In the genomic region with DNA sequence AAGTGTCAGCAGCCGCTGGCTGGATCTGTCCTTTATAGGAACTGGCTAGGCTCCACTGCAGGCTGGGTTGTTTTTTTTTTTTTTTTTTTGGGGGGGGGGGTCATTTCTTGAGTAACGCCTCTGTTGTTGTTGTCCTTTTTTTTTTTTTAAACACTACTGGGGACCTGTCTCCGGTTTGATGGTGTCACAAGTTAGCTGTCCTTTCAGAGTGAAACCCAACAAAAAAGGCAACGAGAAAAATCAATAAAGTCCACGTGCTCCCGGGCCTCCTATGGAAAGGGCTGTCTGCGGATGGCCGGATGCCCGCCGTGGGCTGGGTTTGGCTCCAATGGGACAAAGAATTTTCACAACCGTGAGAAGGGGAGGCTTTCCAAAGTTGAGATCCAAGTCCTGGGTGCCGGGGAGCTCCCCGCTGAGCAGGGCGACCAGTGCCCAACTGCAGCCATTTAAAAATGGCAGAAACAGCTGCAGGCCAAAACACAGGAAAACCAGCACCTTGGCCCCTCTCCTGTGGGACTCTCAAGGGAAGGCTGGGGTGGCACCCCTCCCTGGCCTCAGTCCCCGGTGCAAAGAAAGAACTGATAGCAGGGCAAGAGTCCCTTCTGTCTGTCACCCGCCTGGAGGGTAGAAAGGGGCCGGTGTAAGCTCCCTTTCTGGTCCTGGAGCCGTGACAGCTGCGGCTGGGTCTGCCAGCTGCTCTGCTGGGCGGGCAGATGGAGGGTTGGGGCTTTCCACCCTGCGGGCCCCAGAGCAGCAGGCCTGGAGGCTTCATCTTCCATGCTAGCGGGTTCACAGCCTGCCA, we compare ENCODE assay signal across 7 mouse cellular contexts. TPM values are rescaled to one million over a fixed set of nuclear protein-coding genes. Genes with fewer than 3 reads are reported as not detected.
DNase-seq lines count a peak whose midpoint lies in the region; ATAC-seq and TF ChIP-seq lines count a peak whose summit lies in the region.

No protein-coding gene starts in this region.

- peak; percentile 33 for ATAC-seq in common myeloid progenitor, adult 5-6 weeks (replicated peaks; ENCODE audit: low read depth, poor library complexity, severe bottlenecking)
- peak; percentile 60 for ATAC-seq in midbrain, embryonic 11.5 days (ENCODE audit: low FRiP score)

- H3K4me3 ChIP-seq in midbrain, embryonic 11.5 days (ENCODE audit: low read depth, low read length): peak overlapping the region; percentile 83
- H3K4me3 ChIP-seq in small intestine, adult 2 months (ENCODE audit: low read depth, low read length): peak overlapping the region; percentile 99

- peak overlapping the region; percentile 98 for H3K27ac ChIP-seq in midbrain, embryonic 11.5 days (ENCODE audit: low read depth, low read length)
- peak overlapping the region; percentile 42 for H3K27ac ChIP-seq in small intestine, adult 2 months (ENCODE audit: insufficient read depth, low read depth, low read length)

- peak overlapping the region; percentile 94 for H3K4me2 ChIP-seq in midbrain, embryonic 11.5 days

- TF ChIP-seq CTCF in small intestine, adult 2 months (IDR thresholded peaks at IDR 0.05; ENCODE audit: extremely low read depth, insufficient read length, insufficient replicate concordance, low read depth, low read length): 0 out of 2 replicates have a peak, but pooled peaks have one; percentile 2

- WGBS in midbrain, embryonic 11.5 days: 1% methylated on average over 22 of the region's 22 CpGs
- 5% methylated on average over 22 of the region's 22 CpGs for WGBS in small intestine, adult 2 months

- no peaks in the 10 kb centered on the region for H3K36me3 ChIP-seq in midbrain, embryonic 11.5 days (ENCODE audit: control insufficient read depth, insufficient read depth, low read length)
- no peaks in the 10 kb centered on the region for H3K36me3 ChIP-seq in small intestine, adult 2 months (ENCODE audit: control insufficient read depth, insufficient read depth, low read length)

- peaks cover 22% of the 10 kb centered on the region for H3K4me1 ChIP-seq in midbrain, embryonic 11.5 days (ENCODE audit: control insufficient read depth, insufficient read depth, low read length)
- H3K4me1 ChIP-seq in small intestine, adult 2 months (ENCODE audit: control insufficient read depth, insufficient read depth, insufficient read length, low read length): peaks cover 13% of the 10 kb centered on the region

- DNase-seq in adrenal gland, adult 2 months: peak; percentile 79
- DNase-seq in gastrocnemius, postnatal 10 days: peak; percentile 83
- peak; percentile 41 for DNase-seq in induced T-regulatory cell, adult 2 months (ENCODE audit: low read depth)
- DNase-seq in left cerebral cortex, postnatal 4 days: peak; percentile 96
- peak; percentile 97 for DNase-seq in midbrain, embryonic 11.5 days (ENCODE audit: low spot score, missing footprints)

- no peaks in the 10 kb centered on the region for H3K27me3 ChIP-seq in midbrain, embryonic 11.5 days (ENCODE audit: control insufficient read depth, insufficient read depth, low read length)
- H3K27me3 ChIP-seq in small intestine, adult 2 months (ENCODE audit: control insufficient read depth, insufficient read depth, low read length): no peaks in the 10 kb centered on the region

- intact Hi-C loops in left cerebral cortex, postnatal 4 days (cut with DNase I): loop anchor here (10.0 kb wide), 2 partner anchors 61 to 91 kb away; partner anchors contain the start of gene Wdr66

- no peaks in the 10 kb centered on the region for H3K9me3 ChIP-seq in midbrain, embryonic 11.5 days (ENCODE audit: control insufficient read depth, low read length)

- no peak for TF ChIP-seq POLR2A in small intestine, adult 2 months (IDR thresholded peaks at IDR 0.05; ENCODE audit: low read depth, low read length)

- H3K9ac ChIP-seq in midbrain, embryonic 11.5 days (ENCODE audit: low read length): peak overlapping the region; percentile 98

RNA-seq across cellular contexts. Expression of gene Bcl7a, which starts 2.4 kb away (rescaled TPM):
- total RNA-seq in adrenal gland, adult 2 months (2021): 10 to 100 TPM in 1 of 2 experiments, 1 to 10 TPM in 1; 6.1 to 11.2 TPM
- 5.2 and 6.1 TPM in 2 replicates for polyA plus RNA-seq in adrenal gland, adult 2 months (2012; rRNA removed)
- total RNA-seq in common myeloid progenitor, adult 5-6 weeks (2017): 18.9 and 19.4 TPM in 2 replicates
- 10 to 100 TPM; 21.0 to 25.3 TPM for total RNA-seq in gastrocnemius, postnatal 10 days (2021)
- total RNA-seq in left cerebral cortex, postnatal 4 days (2021): 10 to 100 TPM; 95.1 to 98.4 TPM
- 45.3 and 48.4 TPM in 2 replicates for polyA plus RNA-seq in midbrain, embryonic 11.5 days (2014; fragmentation: Nextera tagmentation; extraction: Ambion mirVana)
- polyA plus RNA-seq in small intestine, adult 2 months (2012; rRNA removed): 2.1 and 2.8 TPM in 2 replicates

RNA-seq across cellular contexts. Expression of gene Mlxip, which starts 48.5 kb away (rescaled TPM):
- 10 to 100 TPM; 15.2 to 27.4 TPM for total RNA-seq in adrenal gland, adult 2 months (2021)
- polyA plus RNA-seq in adrenal gland, adult 2 months (2012; rRNA removed): 45.5 TPM in 2 replicates
- total RNA-seq in common myeloid progenitor, adult 5-6 weeks (2017): 9.1 and 13.9 TPM in 2 replicates
- 10 to 100 TPM; 57.4 to 57.6 TPM for total RNA-seq in gastrocnemius, postnatal 10 days (2021)
- 10 to 100 TPM; 29.9 to 30.0 TPM for total RNA-seq in left cerebral cortex, postnatal 4 days (2021)
- polyA plus RNA-seq in midbrain, embryonic 11.5 days (2014; fragmentation: Nextera tagmentation; extraction: Ambion mirVana): 15.5 and 18.3 TPM in 2 replicates
- polyA plus RNA-seq in small intestine, adult 2 months (2012; rRNA removed): 25.3 and 39.7 TPM in 2 replicates

Comparison
In these comparisons a context has a peak if more than half of its experiments do, and no peak if none do; other contexts are left out.
1. Peak in every context shown above with its lines: DNase-seq, ATAC-seq, H3K4me3 ChIP-seq and H3K27ac ChIP-seq.
2. DNase-seq: peak in every context shown above with its lines; median percentile 97 in midbrain, embryonic 11.5 days; 96 in left cerebral cortex, postnatal 4 days; 83 in gastrocnemius, postnatal 10 days; 79 in adrenal gland, adult 2 months; 41 in induced T-regulatory cell, adult 2 months.